Mouse (Mus musculus): Measurements from ENCODE around the gene Efna2.
"Not testable (repeated sequence)": the region's sequence is repeated elsewhere in the genome, so short reads cannot be mapped to it uniquely, and the experiment has no call there.

Efna2 gene

DNA sequence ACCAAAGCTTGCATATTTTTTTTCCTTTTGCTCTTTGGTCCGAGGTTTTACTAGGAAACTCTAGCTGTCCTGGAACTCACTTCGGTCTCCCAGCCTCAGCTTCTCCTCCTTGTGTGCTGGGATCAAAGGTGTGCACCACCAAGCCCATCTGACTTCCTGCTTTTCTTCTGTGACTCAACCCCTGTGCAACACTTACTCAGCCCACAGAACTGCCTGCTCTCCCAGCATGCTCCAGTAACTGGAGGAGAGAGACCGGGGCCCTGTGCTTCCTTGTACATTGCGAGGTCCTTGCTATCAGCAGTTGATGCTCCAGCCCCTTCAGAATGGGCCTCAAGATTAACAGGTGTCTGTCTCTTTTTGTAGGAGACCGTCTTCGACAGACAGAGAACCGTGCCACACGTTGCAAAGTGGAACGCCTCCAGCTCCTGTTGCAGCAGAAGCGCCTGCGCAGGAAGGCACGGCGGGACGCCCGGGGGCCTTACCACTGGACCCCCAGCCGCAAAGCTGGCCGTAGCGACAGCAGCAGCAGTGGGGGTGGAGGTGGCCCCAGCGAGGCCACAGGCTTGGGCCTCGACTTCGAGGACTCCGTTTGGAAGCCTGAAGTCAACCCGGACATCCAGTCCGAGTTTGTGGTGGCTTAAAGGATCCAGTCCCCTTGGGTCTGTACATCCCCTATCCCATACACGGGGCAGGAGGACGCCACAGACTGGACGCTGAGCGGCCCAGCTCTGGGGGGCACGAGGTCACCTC is 23.1 kb upstream of the Efna2 start:
- no peak for DNase-seq

DNA sequence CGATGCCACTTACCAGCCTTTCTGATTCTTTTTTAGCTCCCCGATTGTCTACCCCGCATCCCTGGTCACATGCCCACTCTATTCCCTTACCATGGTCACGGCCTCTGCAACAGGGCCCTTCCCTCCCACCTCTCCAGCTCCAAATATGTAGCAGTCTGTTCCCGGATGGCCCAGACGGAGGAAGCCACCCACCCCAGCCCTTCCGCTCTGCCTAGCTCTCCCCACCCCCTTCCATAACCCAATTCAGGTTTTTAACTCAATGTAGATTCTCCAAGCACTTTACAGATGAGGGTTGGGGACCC is 22.6 kb upstream of the Efna2 start:
- DNase-seq = peak; percentile 71

DNA sequence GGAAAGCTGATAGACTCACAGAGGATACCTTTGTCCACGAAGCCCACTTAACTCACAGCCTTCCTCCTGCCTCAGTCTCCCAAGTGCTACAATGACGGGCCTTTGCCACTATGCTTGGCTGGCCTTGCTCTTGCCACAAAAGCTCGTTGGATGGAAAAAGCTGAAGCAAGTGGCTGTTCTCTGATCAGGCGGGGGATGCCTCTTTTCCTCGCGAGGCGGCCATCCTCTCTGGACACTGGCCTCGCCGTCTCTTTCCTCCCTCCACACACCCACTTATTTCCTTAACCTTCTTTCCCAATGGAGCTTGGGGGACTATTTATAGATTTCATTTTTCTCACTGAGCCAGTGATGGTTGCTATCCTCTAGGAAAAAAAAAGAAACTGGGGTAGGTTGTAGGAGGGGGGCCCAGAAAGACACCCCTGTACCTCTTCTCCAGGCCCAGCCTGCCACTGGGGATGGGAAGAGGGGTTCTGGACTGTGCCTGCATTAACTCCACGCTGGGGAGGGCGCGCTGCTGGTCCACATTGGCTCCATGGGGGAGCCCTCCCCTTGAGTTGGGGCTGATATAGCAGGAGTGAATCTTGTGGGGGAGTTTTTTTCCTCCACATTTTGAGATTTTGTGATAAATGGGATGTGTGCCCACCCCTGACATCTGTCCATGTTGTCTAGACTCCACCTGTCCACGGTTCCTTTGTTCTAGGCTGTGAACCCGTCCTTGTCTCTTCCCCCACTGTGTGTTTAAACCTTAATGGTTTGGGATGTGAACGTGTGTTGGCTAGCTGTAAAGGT is 21.9 kb upstream of the Efna2 start:
- DNase-seq = no peak

DNA sequence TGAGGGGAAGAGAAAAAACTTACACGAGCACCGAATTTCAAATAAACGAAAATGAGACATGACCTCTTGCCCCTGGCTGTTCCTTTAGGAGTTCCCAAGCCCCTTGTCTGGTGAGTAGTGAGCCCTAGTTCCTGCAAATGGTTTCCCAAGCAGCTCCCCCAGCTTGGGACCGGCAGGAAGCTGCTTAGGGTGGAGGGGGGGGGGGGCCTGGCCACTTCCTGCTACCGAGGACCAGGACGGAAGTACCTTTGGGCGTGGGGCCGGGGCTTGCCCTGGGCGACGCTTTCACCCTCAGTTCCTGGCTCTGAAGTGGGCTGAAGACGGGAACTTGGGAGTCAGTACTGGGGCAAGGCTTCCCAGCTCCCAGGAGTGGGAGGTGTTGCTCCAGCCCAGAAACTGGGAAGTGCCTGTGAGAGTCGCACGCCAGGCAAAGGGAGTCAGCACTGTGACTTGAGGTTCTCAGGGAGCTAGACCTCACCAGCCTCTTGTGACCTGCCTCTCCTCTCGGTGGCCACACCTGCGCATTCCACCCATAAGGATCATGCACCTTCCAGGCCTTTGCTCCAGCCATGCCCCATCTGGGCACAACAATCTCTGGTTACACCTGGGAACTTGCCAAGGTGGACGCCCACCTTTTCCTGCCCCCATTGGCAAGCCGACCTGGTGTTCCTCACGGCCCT is 20.8 kb upstream of the Efna2 start:
- peak; percentile 86 for DNase-seq

DNA sequence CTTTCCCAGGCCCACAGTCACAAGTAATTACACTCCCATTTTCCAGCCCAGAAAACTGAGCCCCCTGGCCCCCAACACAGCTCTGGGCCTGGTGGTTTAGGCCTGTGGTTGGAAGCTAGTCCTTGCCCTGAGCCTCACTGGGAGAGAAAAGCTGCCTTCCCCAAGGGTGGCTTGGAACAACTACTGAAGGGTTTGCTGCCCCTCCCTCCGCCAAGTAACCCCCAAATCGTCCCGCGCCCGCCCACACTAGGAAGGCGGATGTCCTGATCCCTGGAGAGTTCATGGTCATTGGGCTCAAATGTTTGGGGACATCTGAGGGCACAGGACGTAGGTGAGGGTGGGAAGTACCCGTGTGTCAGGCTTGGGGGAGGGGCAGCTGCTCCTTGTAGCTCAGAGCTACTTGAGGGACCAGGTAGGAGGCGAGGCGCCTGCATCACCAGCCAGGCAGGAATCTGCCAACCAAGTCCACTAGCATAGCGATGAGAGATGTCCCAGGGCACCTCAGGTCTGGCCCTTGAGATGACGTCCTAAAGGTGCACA is 20.2 kb upstream of the Efna2 start:
- peak; percentile 71 for DNase-seq

DNA sequence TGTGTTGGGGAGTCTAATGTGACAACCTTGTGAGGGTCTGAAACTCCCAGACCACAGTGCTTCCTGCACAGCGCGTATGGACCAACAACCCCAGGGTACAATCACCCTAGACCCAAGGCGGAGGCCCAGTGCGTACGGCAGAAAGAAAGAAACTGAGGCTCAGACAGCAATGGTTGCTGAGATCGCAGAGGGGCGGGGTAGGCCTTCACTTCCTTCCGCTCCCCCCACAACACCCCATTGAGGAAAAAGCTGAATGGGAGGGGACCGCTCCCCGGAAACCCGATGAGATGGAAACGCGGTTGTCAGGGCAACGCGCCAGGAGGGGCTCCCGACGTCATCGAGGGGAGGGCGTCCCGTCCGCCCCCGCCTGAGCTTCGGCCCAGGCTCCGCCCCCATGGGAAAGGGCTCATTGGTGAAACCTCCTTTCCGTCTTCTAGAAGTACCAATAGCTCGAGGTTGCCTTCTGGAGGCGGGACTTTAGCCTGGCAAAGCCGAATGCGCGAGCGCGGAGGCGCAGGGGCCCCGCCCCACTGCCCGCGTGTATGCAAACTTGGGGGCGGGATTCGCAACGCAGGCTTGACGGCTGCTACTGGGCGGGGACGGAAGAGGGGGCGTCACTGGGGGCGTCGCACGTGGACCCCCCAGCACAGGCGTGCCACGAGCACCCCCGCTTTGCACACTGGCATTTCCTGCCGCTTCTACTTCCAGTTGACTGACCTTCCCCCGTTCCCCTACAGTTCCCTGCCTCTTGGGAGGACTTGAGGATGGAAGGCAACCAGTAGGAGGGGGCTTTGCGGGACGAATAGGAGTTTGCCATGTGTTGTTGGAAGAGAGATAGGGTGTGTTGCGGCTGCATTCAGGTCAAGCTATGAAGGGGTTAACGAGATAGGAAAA is 19.5 kb upstream of the Efna2 start:
- peak; percentile 99 for DNase-seq

DNA sequence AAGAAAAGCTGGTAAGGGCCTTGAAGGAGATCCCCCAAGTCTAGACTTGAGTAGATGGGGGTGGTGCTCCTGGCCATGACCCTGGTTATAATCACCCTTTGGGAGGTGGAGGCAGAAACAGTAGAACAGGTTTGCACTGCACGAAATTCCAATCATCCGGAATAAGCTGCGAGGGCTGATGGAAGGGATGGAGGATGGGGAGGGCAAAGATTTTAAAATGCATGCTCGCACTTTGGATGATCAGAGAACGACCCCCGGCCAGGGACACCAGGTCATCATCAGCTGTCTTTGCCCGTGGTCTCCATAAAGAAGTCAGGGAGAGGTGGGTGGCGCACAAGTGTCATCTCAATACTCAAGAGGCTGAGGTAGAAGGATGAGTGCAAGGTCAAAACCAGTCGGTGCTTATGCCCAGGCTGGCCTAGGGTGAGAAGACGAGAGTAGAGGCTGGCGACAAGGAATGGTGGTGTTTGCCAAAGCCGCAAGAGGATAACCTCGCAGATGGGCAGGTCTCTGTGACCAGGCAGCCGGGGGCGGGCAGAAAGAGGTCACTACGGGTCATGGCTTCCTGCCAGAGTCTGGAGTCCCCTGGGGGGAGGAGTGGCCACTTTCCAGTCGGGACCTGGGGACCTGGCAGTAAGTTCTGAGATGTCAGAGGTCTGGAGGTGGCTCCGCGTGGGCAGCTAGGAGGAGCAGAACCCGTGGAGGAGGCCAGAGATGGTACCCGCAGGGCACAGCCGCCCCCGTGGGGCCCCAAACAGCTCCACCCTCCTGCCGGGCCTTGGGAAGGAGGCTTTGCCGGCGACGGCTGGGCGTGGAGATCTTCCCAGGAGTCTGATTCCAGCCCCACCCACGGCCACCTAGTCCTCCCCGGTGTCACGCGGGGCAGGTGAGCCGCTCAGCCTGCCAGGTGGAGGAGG is 18.6 kb upstream of the Efna2 start:
- DNase-seq = peak; percentile 96

DNA sequence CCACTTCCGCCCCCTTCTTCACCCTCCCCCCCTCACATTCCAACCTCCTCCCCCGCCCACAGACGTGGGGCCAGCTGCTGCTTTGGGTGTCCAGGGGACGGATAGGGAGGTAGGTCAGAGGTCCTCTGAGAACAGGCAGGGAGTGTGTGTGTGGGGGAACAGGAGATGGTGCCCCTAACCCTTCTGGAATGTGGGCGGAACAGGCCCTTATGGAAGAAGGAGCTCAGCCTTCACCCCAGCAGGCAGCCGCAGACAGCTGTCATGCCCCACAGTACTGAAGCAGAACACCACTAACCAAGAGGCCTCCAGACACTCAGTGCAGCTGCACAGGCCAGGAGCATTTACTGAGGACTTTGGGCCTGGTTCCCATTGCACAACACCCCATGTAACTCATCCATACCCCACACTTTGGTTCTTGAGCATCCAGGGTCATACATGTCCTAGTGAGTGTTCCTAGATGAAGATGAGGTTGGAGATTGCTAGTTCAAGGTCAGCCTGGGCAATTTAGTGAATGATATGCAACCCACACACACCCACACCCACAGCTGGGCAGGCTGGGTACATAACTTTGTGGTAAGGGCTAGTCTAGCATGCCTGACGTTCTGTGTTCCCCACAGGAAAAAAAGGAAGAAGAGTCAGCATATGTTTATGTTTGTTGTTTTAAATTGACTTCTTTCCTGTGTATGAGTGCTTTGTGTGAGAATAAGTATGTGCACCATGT is 17.6 kb upstream of the Efna2 start:
- DNase-seq = peak; percentile 77

DNA sequence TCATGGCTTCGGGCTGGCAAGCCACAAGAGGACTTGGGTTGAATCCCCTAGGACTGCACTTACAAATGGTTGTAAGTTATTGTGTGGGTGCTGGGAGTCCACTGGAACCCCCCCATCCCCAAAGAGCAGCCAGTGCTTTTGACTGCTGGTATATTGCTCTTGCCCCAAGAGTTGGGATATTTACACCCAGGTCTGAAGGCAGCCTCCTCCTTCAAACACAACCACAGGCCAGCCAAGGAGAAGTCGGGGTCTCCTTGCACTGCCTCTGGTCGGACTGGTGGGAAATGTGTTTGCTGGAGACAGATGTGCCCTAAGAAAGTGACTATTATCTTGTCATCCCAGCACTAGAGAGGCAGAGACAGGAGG is 17.1 kb upstream of the Efna2 start:
- no peak for DNase-seq

DNA sequence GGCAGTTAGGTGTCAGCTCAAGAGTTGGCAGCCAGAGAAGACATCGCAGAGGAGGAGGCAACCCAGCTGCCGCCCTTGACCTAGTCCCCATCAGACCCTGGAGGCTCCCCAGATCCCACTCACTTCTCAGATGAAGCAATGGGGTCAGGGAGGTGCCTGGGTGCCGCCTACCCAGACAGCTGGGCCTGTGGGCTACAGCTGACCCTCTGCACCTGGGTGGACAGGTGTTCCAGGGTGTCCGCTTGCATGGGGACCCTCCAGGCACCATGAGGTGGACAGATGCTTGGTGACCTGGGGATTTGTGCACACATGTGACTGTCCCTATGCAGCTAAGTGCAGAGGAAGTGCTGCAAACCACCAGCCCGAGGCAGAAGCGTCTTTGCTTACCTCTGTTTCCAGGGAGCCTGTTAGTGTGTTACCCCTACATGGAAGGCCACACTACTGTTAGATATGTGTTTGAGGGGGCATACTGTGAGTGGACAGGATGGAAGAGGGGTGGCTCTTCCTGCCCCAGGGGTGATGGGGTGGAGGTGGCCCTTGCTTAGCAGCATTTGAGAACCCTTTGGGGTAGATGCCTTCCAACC is 16.5 kb upstream of the Efna2 start:
- no peak for DNase-seq

DNA sequence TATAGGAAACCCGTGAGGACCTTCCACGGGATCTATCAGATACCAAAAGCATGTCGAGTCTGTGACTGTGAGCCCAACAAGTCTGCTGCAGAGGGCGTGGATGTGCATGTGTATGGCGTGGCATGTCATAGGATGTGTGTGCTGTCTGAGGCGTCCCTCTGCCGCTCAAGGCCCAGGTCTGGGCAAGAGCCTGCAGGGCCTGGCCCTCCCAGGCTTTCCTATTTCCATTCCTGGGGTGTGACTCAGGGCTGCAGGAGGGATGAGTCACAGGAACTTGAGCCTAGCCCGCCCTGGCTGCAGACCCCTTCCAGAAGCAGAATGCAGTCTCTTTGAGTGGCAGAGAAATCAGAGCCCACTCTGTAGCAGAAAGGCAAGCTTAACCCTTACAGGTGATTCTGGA is 15.6 kb upstream of the Efna2 start:
- DNase-seq = no peak

DNA sequence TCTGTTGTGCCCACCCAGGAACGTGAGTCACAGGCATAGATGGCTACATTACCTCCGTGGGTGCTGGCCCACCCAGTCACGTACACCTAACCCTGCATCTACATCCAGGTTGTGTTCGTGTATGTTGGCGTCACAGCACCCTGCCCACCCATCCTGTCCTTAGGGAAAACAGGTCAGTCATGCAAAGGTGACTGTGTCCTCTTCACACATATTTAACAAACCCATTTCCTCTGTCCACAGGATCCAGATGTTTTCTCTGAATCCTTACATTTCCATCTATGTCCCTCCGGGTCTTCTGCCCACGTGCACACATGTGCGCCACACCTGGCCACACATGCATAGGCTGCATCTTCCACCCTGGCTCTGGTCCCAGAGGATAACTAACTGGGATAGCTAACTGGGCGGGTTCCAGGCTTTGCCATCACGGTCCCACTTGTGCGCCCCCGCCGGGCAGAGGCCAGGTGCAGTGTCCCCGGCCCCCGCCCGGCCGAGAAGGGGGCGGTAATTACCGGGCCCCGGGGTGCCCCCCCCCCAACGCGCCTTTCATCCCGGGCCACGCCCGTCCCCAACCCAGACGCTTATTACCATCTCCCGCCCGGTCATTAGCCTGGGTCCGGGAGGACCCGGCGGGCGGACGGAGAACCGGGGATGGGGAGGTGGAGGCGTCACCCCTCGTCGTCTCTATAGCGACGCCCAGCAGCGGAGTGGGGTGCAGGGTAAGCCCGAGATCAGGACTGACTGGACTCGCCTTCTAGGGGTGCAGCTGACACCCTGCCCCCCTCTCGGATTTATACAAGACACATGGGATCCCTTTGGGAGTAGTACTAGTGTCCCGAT is 14.9 kb upstream of the Efna2 start:
- DNase-seq = peak; percentile 60

DNA sequence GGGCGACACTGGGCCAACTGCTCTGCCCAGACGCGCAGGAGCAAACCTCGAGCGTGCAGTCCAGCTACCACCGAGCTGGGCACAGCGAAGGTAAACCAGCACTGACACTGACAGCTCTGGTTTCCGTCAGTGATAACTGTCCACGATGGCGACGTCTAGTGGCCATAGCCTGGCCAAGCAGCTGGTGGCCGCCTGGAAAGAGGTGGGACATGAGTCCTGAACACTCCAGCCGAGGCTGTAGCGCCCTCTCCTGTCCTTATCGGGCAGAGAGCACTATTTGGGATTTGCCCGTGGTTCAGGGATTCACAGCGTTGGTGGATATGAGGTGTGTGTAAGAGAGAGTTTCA is 14.3 kb upstream of the Efna2 start:
- DNase-seq = peak; percentile 98

DNA sequence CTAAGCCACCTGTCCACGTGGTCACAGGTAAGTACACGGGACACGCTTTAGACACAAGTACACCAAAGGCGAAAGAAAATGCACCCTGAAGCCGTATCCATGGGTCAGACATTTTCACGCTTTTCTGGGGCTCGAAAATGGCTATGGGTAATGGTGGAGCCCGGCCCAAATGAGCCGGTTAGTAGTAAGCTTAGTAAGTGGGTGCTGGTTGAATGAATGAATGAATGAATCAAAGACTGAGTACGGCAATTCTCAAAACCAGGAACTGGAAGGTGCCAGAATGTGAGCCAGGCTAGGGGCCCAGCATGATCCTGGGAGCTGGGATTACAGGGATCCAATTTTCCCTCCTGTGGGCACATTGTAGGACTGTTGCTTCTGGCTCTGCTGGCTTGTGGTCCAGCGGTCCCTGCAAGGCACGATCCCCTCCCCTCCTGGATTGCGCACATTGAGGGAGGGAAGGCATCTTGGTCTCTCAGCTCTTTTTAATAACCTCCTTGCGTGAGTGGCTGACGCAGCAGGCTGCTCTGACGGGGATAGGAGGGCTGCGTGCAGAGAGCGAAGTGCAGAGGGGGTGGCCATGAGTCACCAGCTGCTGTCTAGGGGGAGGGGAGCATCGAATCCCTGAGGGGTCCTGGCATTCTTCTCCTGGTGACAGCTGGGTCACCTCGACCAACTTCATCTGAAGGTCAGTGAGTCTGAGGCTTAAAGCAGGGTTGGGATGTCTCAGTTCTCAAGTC is 13.7 kb upstream of the Efna2 start, which contains the start of gene Cirbp:
TSS of gene Cirbp (plus strand) at position 594 of the 737 bp plus-strand sequence.
- peak; percentile 70 for DNase-seq

DNA sequence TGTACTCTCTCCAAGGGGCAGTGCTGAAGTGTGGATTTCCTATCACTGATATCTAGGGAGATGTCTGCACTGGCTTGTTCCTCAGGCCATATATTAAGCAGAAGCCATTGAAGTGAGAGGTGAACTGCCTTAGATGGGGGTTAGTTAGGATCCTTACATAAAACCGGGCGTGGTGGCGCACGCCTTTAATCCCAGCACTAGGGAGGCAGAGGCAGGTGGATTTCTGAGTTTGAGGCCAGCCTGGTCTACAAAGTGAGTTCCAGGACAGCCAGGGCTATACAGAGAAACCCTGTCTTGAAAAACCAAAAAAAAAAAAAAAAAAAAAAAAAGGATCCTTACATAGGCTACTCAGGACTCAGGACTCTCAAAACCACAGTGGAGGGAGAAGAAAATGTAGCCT is 13.1 kb upstream of the Efna2 start:
- not testable (repeated sequence) for DNase-seq

DNA sequence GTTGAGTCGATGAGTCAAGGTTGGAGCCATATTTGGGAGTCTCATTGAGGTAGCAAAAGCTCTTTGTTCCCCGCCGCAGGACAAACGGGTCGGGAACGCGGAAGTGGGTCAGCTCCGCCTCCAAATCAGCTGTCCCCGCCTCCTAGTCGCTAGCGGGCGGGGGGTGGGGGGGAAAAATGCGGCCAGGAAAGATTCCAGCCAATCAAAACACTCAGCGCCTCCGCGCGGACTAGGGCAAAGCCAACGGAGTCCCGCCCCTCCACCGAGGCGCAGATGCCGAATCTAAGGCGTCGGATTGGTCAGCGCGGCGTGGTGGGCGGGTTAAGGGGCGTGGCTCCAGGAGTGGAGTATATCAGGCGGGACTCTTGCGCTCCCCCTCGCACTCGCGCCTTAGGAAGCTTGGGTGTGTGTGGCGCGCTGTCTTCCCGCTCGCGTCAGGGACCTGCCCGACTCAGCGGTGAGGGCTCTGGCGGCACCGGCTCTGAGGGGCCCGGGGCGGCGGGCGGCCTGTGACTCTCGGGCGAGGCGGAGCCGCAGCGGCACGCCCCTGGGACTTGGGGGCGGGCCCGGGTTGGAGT is 11.7 kb upstream of the Efna2 start:
- DNase-seq = peak; percentile 99

DNA sequence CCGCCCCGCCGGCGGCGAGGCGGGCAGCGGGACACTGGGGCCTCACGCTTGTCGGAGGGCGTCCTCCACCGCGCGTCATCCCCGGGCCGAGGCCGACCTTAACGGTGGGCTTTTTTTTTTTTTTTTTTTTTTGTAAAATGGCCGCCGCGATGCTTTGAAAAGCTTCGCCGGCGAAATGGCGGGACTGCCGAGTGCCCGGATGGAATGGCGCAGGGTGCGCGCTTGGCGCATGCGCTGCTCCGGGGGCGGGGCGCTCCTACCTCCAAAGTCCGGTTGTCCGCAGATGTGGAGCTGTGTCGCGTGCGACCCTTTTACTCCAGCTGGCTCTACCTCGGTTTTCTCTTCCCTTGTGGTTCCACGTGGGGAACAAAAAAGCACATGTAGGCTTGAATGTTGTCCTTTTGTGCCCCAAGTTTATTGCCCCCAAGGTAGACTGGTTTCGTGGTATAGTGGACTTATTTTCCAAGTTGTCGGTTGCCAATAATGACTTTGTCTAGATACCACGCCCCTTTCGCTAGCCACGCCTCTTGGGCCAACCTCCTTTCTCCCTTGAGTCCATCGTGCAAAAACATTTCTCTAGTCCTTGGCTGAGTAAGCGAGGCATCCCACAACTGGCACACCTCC is 11.1 kb upstream of the Efna2 start:
- DNase-seq = peak; percentile 97

DNA sequence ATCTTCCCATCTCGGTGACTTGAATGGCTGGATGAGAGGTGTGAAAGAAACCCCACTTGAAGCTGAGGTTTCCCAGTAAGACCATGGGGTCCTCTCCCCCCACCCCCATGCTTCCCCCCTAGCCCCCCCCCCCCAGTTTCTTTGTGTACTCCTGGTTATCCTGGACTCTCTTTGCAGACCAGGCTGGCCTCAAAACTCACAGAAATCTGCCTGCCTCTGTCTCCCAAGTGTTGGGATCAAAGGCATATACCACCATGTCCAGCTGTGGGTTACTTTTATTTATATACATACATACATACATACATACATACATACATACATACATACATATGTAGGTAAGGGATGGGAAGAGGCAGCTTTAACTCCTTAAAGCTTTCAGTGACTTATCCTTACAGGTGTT is 10.2 kb upstream of the Efna2 start:
- DNase-seq = no peak

Data from kidney, postnatal 14 days (tissue).